Mouse (Mus musculus): ENCODE measurements around the gene Rexo5. TPM values are rescaled to one million over a fixed set of nuclear protein-coding genes. Genes with fewer than 3 reads are reported as not detected.
A peak's percentile ranks its signal among the peaks of the same experiment; 100 is the strongest.

Gene Rexo5
- polyA plus RNA-seq, 2 experiments from 2014 or later = 33.8 to 56.3 TPM

- no peak for ATAC-seq
Measured at GRCm38 (mm10) chr7:119845541-119845940, 51.7 kb downstream of the Rexo5 start.

GRCm38 (mm10) chr7:119847396-119847795 lies 53.6 kb downstream of the Rexo5 start:
- ATAC-seq = no peak

GRCm38 (mm10) chr7:119849096-119849495 lies 55.3 kb downstream of the Rexo5 start:
- peak; percentile 53 for ATAC-seq

- ATAC-seq = no peak
Measured at GRCm38 (mm10) chr7:119850737-119851136, 56.9 kb downstream of the Rexo5 start.

GRCm38 (mm10) chr7:119852494-119852893 lies 58.7 kb downstream of the Rexo5 start:
- no peak for ATAC-seq

GRCm38 (mm10) chr7:119853186-119853585 lies 59.4 kb downstream of the Rexo5 start:
- no peak for ATAC-seq

- no peak for ATAC-seq
Measured at GRCm38 (mm10) chr7:119854362-119854761, 60.6 kb downstream of the Rexo5 start.

GRCm38 (mm10) chr7:119855031-119855430 lies 61.2 kb downstream of the Rexo5 start:
- no peak for ATAC-seq

GRCm38 (mm10) chr7:119859476-119859875 lies 65.7 kb downstream of the Rexo5 start:
- no peak for ATAC-seq

GRCm38 (mm10) chr7:119860116-119860515 lies 66.3 kb downstream of the Rexo5 start:
- no peak for ATAC-seq

GRCm38 (mm10) chr7:119860554-119860953 lies 66.7 kb downstream of the Rexo5 start:
- peak; percentile 16 for ATAC-seq

GRCm38 (mm10) chr7:119860971-119861334 lies 67.1 kb downstream of the Rexo5 start:
- no peak for ATAC-seq

GRCm38 (mm10) chr7:119861335-119862091 lies 67.7 kb downstream of the Rexo5 start:
- peak; percentile 86 for ATAC-seq

- no peak for ATAC-seq
Measured at GRCm38 (mm10) chr7:119862167-119862566, 68.4 kb downstream of the Rexo5 start.

- no peak for ATAC-seq
Measured at GRCm38 (mm10) chr7:119864500-119864899, 70.7 kb downstream of the Rexo5 start.

- ATAC-seq = no peak
Measured at GRCm38 (mm10) chr7:119866136-119866535, 72.3 kb downstream of the Rexo5 start.

GRCm38 (mm10) chr7:119872204-119872603 lies 78.4 kb downstream of the Rexo5 start:
- peak; percentile 75 for ATAC-seq

- ATAC-seq = no peak
Measured at GRCm38 (mm10) chr7:119873050-119873449, 79.2 kb downstream of the Rexo5 start.

GRCm38 (mm10) chr7:119875776-119876440 lies 82.1 kb downstream of the Rexo5 start:
- no peak for ATAC-seq

- ATAC-seq = no peak
Measured at GRCm38 (mm10) chr7:119879171-119879570, 85.4 kb downstream of the Rexo5 start.

GRCm38 (mm10) chr7:119880345-119880744 lies 86.5 kb downstream of the Rexo5 start:
- ATAC-seq = no peak

GRCm38 (mm10) chr7:119881229-119881628 lies 87.4 kb downstream of the Rexo5 start:
- no peak for ATAC-seq

GRCm38 (mm10) chr7:119887887-119888286 lies 94.1 kb downstream of the Rexo5 start:
- no peak for ATAC-seq

- ATAC-seq = no peak
Measured at GRCm38 (mm10) chr7:119892198-119892597, 98.4 kb downstream of the Rexo5 start.

Measured in activated CD4-positive, CD25-positive, alpha-beta regulatory T cell, adult 4 months (primary cell).